Comparison of ENCODE assay signal across 15 mouse cellular contexts in genomic region chr10:83210968-83211583, GRCm38 (mm10).
A peak's percentile ranks its signal among the peaks of the same experiment; 100 is the strongest.
DNase-seq lines count a peak whose midpoint lies in the region; ATAC-seq and TF ChIP-seq lines count a peak whose summit lies in the region.
"Had no signal": no experiment of that assay in that cellular context is flagged by ENCODE, and none has a peak within 500 bp of the region (broad histone marks: within the 10 kb centered on the region; RNA-seq: fewer than 3 reads in every experiment).

No protein-coding gene starts in this region.

- H3K27ac ChIP-seq in lung, embryonic 14.5 days (ENCODE audit: low read depth): no peak overlapping the region
- peak overlapping the region; percentile 20; the same call in 1 of the 2 replicates for H3K27ac ChIP-seq in forebrain, embryonic 11.5 days (ENCODE audit: low read depth, low read length)
- H3K27ac ChIP-seq: embryonic facial prominence, embryonic 15.5 days had no signal

- no peak overlapping the region for H3K4me3 ChIP-seq in lung, embryonic 14.5 days (ENCODE audit: low read depth, low read length)
- H3K4me3 ChIP-seq in forebrain, embryonic 11.5 days (ENCODE audit: low read depth, low read length): no peak overlapping the region
- H3K4me3 ChIP-seq: embryonic facial prominence, embryonic 15.5 days had no signal

- intact Hi-C loops in heart, postnatal 10 days (cut with DNase I): no loop called here

- TF ChIP-seq POLR2A in brain, embryonic 14.5 days (IDR thresholded peaks at IDR 0.05; ENCODE audit: borderline replicate concordance, extremely low read depth, insufficient read depth, insufficient read length, poor library complexity, severe bottlenecking): no peak

- no peaks in the 10 kb centered on the region for H3K4me1 ChIP-seq in lung, embryonic 14.5 days (ENCODE audit: insufficient read depth)
- peaks cover 2% of the 10 kb centered on the region; the same call in 1 of the 2 replicates for H3K4me1 ChIP-seq in forebrain, embryonic 11.5 days (replicated peaks; ENCODE audit: control insufficient read depth, insufficient read depth, low read length)
- H3K4me1 ChIP-seq: embryonic facial prominence, embryonic 15.5 days had no signal

- H3K9me3 ChIP-seq in lung, embryonic 14.5 days (ENCODE audit: low read depth, low read length): no peaks in the 10 kb centered on the region
- no peaks in the 10 kb centered on the region for H3K9me3 ChIP-seq in forebrain, embryonic 11.5 days (ENCODE audit: control insufficient read depth, low read length)
- H3K9me3 ChIP-seq: embryonic facial prominence, embryonic 15.5 days had no signal

- H3K36me3 ChIP-seq in lung, embryonic 14.5 days (ENCODE audit: insufficient read depth): no peaks in the 10 kb centered on the region
- H3K36me3 ChIP-seq in forebrain, embryonic 11.5 days (ENCODE audit: control insufficient read depth, insufficient read depth, low read length): no peaks in the 10 kb centered on the region
- H3K36me3 ChIP-seq: embryonic facial prominence, embryonic 15.5 days had no signal

- DNase-seq in lung, embryonic 14.5 days: peak; percentile 32
- no peak for DNase-seq in lung, postnatal 4 days
- DNase-seq in brain, embryonic 14.5 days (ENCODE audit: low read depth): peak; percentile 82
- DNase-seq in forebrain, embryonic 11.5 days (ENCODE audit: low spot score): peak; percentile 75
- peak; percentile 95 for DNase-seq in retina, postnatal 1 day
- no peak for DNase-seq in heart, postnatal 10 days
- DNase-seq: cerebellum, postnatal 10 days; heart, adult 18-20 months; lung, postnatal 10 days; midbrain, embryonic 14.5 days; thymus, postnatal 4 days had no signal

- no peak overlapping the region for H3K4me2 ChIP-seq in lung, embryonic 14.5 days
- no peak overlapping the region for H3K4me2 ChIP-seq in forebrain, embryonic 11.5 days (ENCODE audit: low read depth, low read length, severe bottlenecking)
- H3K4me2 ChIP-seq: embryonic facial prominence, embryonic 15.5 days; liver, embryonic 11.5 days had no signal

- H3K9ac ChIP-seq in lung, embryonic 14.5 days: no peak overlapping the region
- H3K9ac ChIP-seq in forebrain, embryonic 11.5 days (ENCODE audit: low read length): no peak overlapping the region
- H3K9ac ChIP-seq: embryonic facial prominence, embryonic 15.5 days had no signal

- ATAC-seq in lung, embryonic 14.5 days (ENCODE audit: insufficient read depth): no peak
- peak; percentile 84 for ATAC-seq in forebrain, embryonic 11.5 days (replicated peaks; ENCODE audit: low FRiP score)
- no peak for ATAC-seq in cerebellum, adult (ENCODE audit: insufficient number of reproducible peaks, low FRiP score, low TSS enrichment)
- ATAC-seq: inflammation-experienced regulatory T-cells, adult 6 months had no signal

- no peak for TF ChIP-seq CTCF in lung, embryonic 14.5 days (IDR thresholded peaks at IDR 0.05; ENCODE audit: low read depth)
- TF ChIP-seq CTCF in brain, embryonic 14.5 days (IDR thresholded peaks at IDR 0.05; ENCODE audit: borderline replicate concordance, extremely low read depth, insufficient read depth, insufficient read length): no peak

- WGBS in lung, embryonic 14.5 days: 56% methylated on average over 6 of the region's 6 CpGs
- WGBS in forebrain, embryonic 11.5 days: 16% methylated on average over 6 of the region's 6 CpGs

- no peaks in the 10 kb centered on the region for H3K27me3 ChIP-seq in lung, embryonic 14.5 days (ENCODE audit: insufficient read depth, low read length)
- H3K27me3 ChIP-seq in forebrain, embryonic 11.5 days (ENCODE audit: control insufficient read depth, insufficient read depth, low read length): no peaks in the 10 kb centered on the region
- H3K27me3 ChIP-seq: embryonic facial prominence, embryonic 15.5 days had no signal

Comparison
In these comparisons a context has a peak if more than half of its experiments do, and no peak if none do; other contexts are left out.
1. DNase-seq: peak in lung, embryonic 14.5 days (single experiment), brain, embryonic 14.5 days (single experiment), forebrain, embryonic 11.5 days (single experiment) and retina, postnatal 1 day (single experiment); none in lung, postnatal 4 days (0 of 2) and heart, postnatal 10 days (0 of 2).